Mouse (Mus musculus): ENCODE measurements at regions not wholly inside any gene's neighbourhood (a gene's known extent, or its start where the extent isn't known, plus 50 kb on each side); places are given as distances from the start of the nearest gene placed in this dataset.

- TF ChIP-seq CTCF (IDR thresholded peaks at IDR 0.05), result peak; percentile 40
- H3K4me3 ChIP-seq (ENCODE audit: low read depth, low read length), result no peak overlapping the region
- no peak for DNase-seq (ENCODE audit: low spot score)
- no peak for ATAC-seq (ENCODE audit: low FRiP score)
- no peak overlapping the region for H3K27ac ChIP-seq (ENCODE audit: low read depth, low read length)
- no peaks in the 10 kb centered on the region for H3K36me3 ChIP-seq (ENCODE audit: insufficient read depth, low read length)
- H3K27me3 ChIP-seq (ENCODE audit: insufficient read depth, low read length), result no peaks in the 10 kb centered on the region
- no peak overlapping the region for H3K9ac ChIP-seq (replicated peaks; ENCODE audit: low read length, poor library complexity, severe bottlenecking)
- H3K9me3 ChIP-seq (ENCODE audit: low read length), result no peaks in the 10 kb centered on the region
- no peaks in the 10 kb centered on the region for H3K4me1 ChIP-seq (ENCODE audit: insufficient read depth, low read length)
- no peak overlapping the region for H3K4me2 ChIP-seq (ENCODE audit: low read depth, low read length, poor library complexity, severe bottlenecking)
- WGBS, result 82% methylated on average over 15 of the region's 15 CpGs
Measured at GRCm38 (mm10) chr5:100238287-100239036, 78.9 kb upstream of the Tmem150c start.

- Histone ChIP-seq H3K36me3 (ENCODE audit: insufficient read depth, low read length) (no peaks in the 10 kb centered on the region), H3K27ac (ENCODE audit: low read depth, low read length) (no peak overlapping the region), H3K9me3 (ENCODE audit: low read length) (no peaks in the 10 kb centered on the region), H3K4me2 (ENCODE audit: low read depth, low read length, poor library complexity, severe bottlenecking) (no peak overlapping the region), H3K4me1 (ENCODE audit: insufficient read depth, low read length) (no peaks in the 10 kb centered on the region), H3K27me3 (ENCODE audit: insufficient read depth, low read length) (no peaks in the 10 kb centered on the region), H3K9ac (replicated peaks; ENCODE audit: low read length, poor library complexity, severe bottlenecking) (no peak overlapping the region), H3K4me3 (ENCODE audit: low read depth, low read length) (no peak overlapping the region)
- WGBS, result 91% methylated on average over 12 of the region's 12 CpGs
- no peak for TF ChIP-seq CTCF (IDR thresholded peaks at IDR 0.05)
- DNase-seq (ENCODE audit: low spot score) (no peak), ATAC-seq (ENCODE audit: low FRiP score) (no peak)
Measured at GRCm38 (mm10) chr5:100237674-100238278, 78.2 kb upstream of the Tmem150c start.

- no peak overlapping the region for H3K4me2 ChIP-seq (ENCODE audit: low read depth, low read length, poor library complexity, severe bottlenecking)
- H3K4me3 ChIP-seq (ENCODE audit: low read depth, low read length), result no peak overlapping the region
- H3K27me3 ChIP-seq (ENCODE audit: insufficient read depth, low read length), result no peaks in the 10 kb centered on the region
- no peaks in the 10 kb centered on the region for H3K4me1 ChIP-seq (ENCODE audit: insufficient read depth, low read length)
- DNase-seq (ENCODE audit: low spot score) (no peak), ATAC-seq (ENCODE audit: low FRiP score) (no peak)
- 91% methylated on average over 17 of the region's 17 CpGs for WGBS
- no peaks in the 10 kb centered on the region for H3K9me3 ChIP-seq (ENCODE audit: low read length)
- no peaks in the 10 kb centered on the region for H3K36me3 ChIP-seq (ENCODE audit: insufficient read depth, low read length)
- no peak overlapping the region for H3K27ac ChIP-seq (ENCODE audit: low read depth, low read length)
- no peak overlapping the region for H3K9ac ChIP-seq (replicated peaks; ENCODE audit: low read length, poor library complexity, severe bottlenecking)
- TF ChIP-seq CTCF (IDR thresholded peaks at IDR 0.05), result no peak
Measured at GRCm38 (mm10) chr5:100236277-100236676, 76.7 kb upstream of the Tmem150c start.

GRCm38 (mm10) chr5:100232076-100232475, 72.5 kb upstream of the Tmem150c start:
- ATAC-seq (ENCODE audit: low FRiP score) (no peak), DNase-seq (ENCODE audit: low spot score) (no peak)
- no peak overlapping the region for H3K4me2 ChIP-seq (ENCODE audit: low read depth, low read length, poor library complexity, severe bottlenecking)
- no peak overlapping the region for H3K4me3 ChIP-seq (ENCODE audit: low read depth, low read length)
- no peak overlapping the region for H3K27ac ChIP-seq (ENCODE audit: low read depth, low read length)
- no peak overlapping the region for H3K9ac ChIP-seq (replicated peaks; ENCODE audit: low read length, poor library complexity, severe bottlenecking)
- no peak for TF ChIP-seq CTCF (IDR thresholded peaks at IDR 0.05)
- no peaks in the 10 kb centered on the region for H3K9me3 ChIP-seq (ENCODE audit: low read length)
- H3K4me1 ChIP-seq (ENCODE audit: insufficient read depth, low read length), result no peaks in the 10 kb centered on the region
- H3K27me3 ChIP-seq (ENCODE audit: insufficient read depth, low read length), result no peaks in the 10 kb centered on the region
- no peaks in the 10 kb centered on the region for H3K36me3 ChIP-seq (ENCODE audit: insufficient read depth, low read length)
- 67% methylated on average over 7 of the region's 7 CpGs for WGBS

GRCm38 (mm10) chr5:100231574-100231973, 72.0 kb upstream of the Tmem150c start:
- H3K4me1 ChIP-seq (ENCODE audit: insufficient read depth, low read length), result no peaks in the 10 kb centered on the region
- no peak overlapping the region for H3K4me2 ChIP-seq (ENCODE audit: low read depth, low read length, poor library complexity, severe bottlenecking)

GRCm38 (mm10) chr5:100230038-100230437, 70.4 kb upstream of the Tmem150c start:
- Histone ChIP-seq H3K36me3 (ENCODE audit: insufficient read depth, low read length) (no peaks in the 10 kb centered on the region), H3K4me2 (ENCODE audit: low read depth, low read length, poor library complexity, severe bottlenecking) (no peak overlapping the region), H3K27me3 (ENCODE audit: insufficient read depth, low read length) (no peaks in the 10 kb centered on the region), H3K9me3 (ENCODE audit: low read length) (no peaks in the 10 kb centered on the region), H3K4me3 (ENCODE audit: low read depth, low read length) (no peak overlapping the region), H3K4me1 (ENCODE audit: insufficient read depth, low read length) (no peaks in the 10 kb centered on the region), H3K9ac (replicated peaks; ENCODE audit: low read length, poor library complexity, severe bottlenecking) (no peak overlapping the region), H3K27ac (ENCODE audit: low read depth, low read length) (no peak overlapping the region)
- 87% methylated on average over 4 of the region's 4 CpGs for WGBS
- ATAC-seq (ENCODE audit: low FRiP score) (no peak), DNase-seq (ENCODE audit: low spot score) (no peak)
- TF ChIP-seq CTCF (IDR thresholded peaks at IDR 0.05), result no peak

More at GRCm38 (mm10) chr5:100231574-100231973, 72.0 kb upstream of the Tmem150c start:
- Histone ChIP-seq H3K9ac (replicated peaks; ENCODE audit: low read length, poor library complexity, severe bottlenecking) (no peak overlapping the region), H3K9me3 (ENCODE audit: low read length) (no peaks in the 10 kb centered on the region), H3K36me3 (ENCODE audit: insufficient read depth, low read length) (no peaks in the 10 kb centered on the region), H3K27me3 (ENCODE audit: insufficient read depth, low read length) (no peaks in the 10 kb centered on the region), H3K27ac (ENCODE audit: low read depth, low read length) (no peak overlapping the region), H3K4me3 (ENCODE audit: low read depth, low read length) (no peak overlapping the region)
- 34% methylated on average over 11 of the region's 11 CpGs for WGBS
- ATAC-seq (ENCODE audit: low FRiP score) (no peak), DNase-seq (ENCODE audit: low spot score) (peak; percentile 37)
- TF ChIP-seq CTCF (IDR thresholded peaks at IDR 0.05), result no peak
